Mouse (Mus musculus) megakaryocyte, embryonic 14.5 days (primary cell): ENCODE results near the gene Cfap221.

Experiments used
- FLI1 ChIP-seq: IDR thresholded peaks from 2 replicates; pipeline ENCODE4 v1.6.1; 2012; ENCODE audit warnings: low read length, inconsistent platforms, mixed read lengths
- GATA1 ChIP-seq: IDR thresholded peaks from 3 replicates; pipeline ENCODE4 v1.6.1; 2012; ENCODE audit warnings: mixed read lengths, low read length, inconsistent platforms, borderline replicate concordance

GRCm38 (mm10) chr1:119889347-119889746, 107.7 kb downstream of the Cfap221 start:
- TF ChIP-seq GATA1 = no peak
- no peak for TF ChIP-seq FLI1
